Mouse (Mus musculus): ENCODE measurements around the gene Gm20509.
"Not testable (repeated sequence)": the region's sequence is repeated elsewhere in the genome, so short reads cannot be mapped to it uniquely, and the experiment has no call there.

Gene Gm20509

GRCm38 (mm10) chr9:73103159-73103879, 1.0 kb downstream of the Gm20509 start:
- peak; percentile 46 to 65 for DNase-seq

GRCm38 (mm10) chr9:73103880-73104198, 1.6 kb downstream of the Gm20509 start:
- no peak for DNase-seq

GRCm38 (mm10) chr9:73105141-73105540, 2.9 kb downstream of the Gm20509 start:
- DNase-seq: no peak

GRCm38 (mm10) chr9:73105771-73106170, 3.5 kb downstream of the Gm20509 start:
- no peak for DNase-seq

DNA sequence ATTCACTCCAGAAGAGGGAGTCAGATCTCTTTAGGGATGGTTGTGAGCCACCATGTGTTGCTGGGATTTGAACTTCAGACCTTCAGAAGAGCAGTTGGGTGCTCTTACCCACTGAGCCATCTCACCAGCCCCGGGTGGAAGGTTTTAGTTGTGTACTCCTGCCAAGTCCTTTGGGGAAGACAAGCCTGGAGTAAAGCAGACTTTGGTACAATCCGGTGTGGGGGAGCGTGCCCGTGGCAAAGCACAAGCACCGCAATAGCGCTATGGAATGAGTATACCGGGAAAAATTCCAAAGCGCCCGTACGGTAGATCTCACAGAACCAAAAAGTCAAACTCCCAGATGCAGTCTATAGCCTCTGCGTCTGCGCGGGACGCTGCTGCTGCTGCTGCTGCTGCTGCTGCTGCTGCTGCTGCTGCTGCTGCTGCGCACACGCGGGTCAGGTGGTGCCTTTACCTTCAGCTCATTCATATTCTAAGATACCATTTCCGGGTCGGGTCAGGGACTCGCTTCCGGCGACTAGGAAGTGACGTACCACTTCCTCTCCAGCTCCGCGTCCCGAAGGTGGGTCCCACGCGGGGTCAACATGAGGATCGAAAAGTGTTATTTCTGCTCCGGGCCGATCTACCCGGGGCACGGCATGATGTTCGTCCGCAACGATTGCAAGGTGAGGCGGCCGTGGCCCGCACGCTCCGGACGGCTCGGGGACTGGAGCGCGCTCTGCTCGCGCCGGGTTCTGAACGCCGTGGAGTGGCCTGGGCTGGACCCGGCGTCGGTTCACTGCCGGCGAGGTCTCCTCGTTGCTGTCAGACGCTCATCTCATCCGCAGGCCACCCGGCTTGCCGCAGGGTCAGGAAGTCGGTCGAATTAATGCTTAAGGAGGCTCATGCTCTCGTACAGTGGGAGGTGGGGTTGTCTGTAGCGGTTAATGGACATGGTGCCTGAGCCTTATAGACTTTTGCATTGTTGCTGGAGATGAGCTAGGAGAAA, 10.9 kb downstream of the Gm20509 start, which contains the start of gene Rsl24d1:
Gene Rsl24d1, plus strand, starts transcription at position 508 of the 988 bp plus-strand sequence.
- DNase-seq: peak; percentile 90 to 93

DNA sequence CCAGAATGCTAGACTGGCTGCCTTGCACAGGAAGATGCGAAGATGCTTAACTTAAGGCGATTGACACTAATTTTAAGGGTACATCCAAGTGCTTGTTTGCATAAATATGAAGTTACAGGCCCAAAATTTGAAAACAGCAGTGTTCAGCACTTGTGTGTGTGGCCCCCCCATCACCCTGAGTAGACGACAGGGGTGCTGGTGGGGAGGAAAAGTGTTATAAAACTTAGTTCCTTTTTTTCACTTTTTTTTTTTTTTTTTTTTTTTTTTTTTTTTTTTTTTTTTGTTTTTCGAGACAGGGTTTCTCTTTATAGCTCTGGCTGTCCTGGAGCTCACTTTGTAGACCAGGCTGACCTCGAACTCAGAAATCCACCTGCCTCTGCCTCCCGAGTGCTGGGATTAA, 14.4 kb downstream of the Gm20509 start:
- DNase-seq: not testable (repeated sequence)

GRCm38 (mm10) chr9:73118012-73118411, 15.7 kb downstream of the Gm20509 start:
- no peak for DNase-seq

DNA sequence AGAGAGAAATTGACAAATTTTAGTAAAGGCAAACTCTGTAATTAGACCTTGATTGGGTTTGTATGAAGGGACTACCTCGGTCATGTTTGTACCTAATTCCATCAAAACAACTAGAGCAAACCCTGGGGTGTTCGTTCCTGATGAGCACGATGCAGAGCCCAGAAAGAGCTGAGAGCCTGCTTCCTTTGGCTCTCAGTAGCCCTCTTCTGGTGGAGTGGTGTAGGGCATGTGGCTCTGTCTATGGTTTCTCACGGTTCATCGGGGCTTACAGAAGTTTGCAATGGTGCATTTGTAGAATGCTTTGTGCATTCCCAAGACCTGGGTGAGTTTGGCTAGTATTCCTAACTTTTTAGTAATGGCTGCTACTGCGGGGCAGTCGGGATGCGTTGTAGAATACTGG, 19.5 kb downstream of the Gm20509 start:
- peak; percentile 20 to 43 for DNase-seq

- DNase-seq: no peak
Observed at GRCm38 (mm10) chr9:73125043-73125570, 22.8 kb downstream of the Gm20509 start.

- DNase-seq: no peak
Observed at GRCm38 (mm10) chr9:73127457-73127856, 25.2 kb downstream of the Gm20509 start.

GRCm38 (mm10) chr9:73129875-73130274, 27.6 kb downstream of the Gm20509 start:
- no peak for DNase-seq

DNA sequence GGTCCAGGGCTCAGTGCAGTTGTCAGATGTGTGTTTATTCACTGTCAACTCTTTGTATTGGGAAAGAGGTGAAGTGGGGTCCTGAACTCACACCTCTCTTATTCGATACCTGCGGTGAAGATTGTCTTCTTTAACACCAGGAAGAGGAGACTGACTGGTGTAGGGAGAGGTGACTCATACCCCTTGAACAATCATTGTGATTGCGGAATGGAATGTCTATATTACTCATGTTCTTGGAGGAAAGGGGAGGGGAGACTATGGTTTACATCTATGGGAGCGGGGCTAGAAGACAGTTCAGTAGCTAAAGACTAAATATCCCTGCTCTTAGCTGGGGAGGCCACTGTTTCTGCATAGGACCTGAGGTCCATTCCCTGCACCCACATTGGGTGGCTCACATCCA, 28.3 kb downstream of the Gm20509 start:
- no peak for DNase-seq

- no peak for DNase-seq
Observed at GRCm38 (mm10) chr9:73137341-73137886, 35.1 kb downstream of the Gm20509 start.

- DNase-seq: no peak
Observed at GRCm38 (mm10) chr9:73154347-73154746, 52.1 kb downstream of the Gm20509 start.

- no peak for DNase-seq
Observed at GRCm38 (mm10) chr9:73157968-73158367, 55.7 kb downstream of the Gm20509 start.

- DNase-seq: peak in 1 of 2 experiments; percentile 41
Observed at GRCm38 (mm10) chr9:73159265-73159664, 57.0 kb downstream of the Gm20509 start.

- peak; percentile 88 to 91 for DNase-seq
Observed at GRCm38 (mm10) chr9:73162571-73163333, 60.5 kb downstream of the Gm20509 start.

DNA sequence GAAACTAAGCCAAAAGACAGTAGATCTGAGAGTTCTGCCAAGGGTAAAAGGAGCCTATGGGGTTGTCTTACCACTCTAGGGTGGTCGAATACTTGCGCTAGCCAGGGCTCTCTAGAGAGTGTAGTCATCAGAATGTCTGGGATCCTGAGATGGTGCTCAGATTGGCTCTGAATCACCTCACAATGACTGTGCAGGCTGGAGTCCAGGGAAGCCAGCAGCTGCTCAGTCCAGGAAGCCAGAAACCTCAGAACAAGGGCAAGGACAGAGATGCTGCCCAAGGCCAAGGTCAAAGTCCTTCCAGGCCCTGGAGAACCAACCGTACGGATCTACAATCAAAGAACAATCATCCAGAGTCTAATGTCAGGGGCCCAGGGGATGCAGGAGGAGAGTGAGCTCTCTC, 63.4 kb downstream of the Gm20509 start:
- DNase-seq: peak; percentile 50 to 62

Measured in cerebellum, adult 18-20 months (tissue).